Mouse (Mus musculus) cerebellum, postnatal 4 days (tissue): ENCODE measurements around the gene Zfp961.
"Not testable (repeated sequence)": the region's sequence is repeated elsewhere in the genome, so short reads cannot be mapped to it uniquely, and the experiment has no call there.

Experiments
- DNase-seq, 2 experiments: peaks; one replicate each; pipeline ENCODE4 v3.0.0; 2022; ENCODE audit warnings: low spot score in 2 of 2, mixed read lengths in 1 of 2

The Zfp961 gene

DNA sequence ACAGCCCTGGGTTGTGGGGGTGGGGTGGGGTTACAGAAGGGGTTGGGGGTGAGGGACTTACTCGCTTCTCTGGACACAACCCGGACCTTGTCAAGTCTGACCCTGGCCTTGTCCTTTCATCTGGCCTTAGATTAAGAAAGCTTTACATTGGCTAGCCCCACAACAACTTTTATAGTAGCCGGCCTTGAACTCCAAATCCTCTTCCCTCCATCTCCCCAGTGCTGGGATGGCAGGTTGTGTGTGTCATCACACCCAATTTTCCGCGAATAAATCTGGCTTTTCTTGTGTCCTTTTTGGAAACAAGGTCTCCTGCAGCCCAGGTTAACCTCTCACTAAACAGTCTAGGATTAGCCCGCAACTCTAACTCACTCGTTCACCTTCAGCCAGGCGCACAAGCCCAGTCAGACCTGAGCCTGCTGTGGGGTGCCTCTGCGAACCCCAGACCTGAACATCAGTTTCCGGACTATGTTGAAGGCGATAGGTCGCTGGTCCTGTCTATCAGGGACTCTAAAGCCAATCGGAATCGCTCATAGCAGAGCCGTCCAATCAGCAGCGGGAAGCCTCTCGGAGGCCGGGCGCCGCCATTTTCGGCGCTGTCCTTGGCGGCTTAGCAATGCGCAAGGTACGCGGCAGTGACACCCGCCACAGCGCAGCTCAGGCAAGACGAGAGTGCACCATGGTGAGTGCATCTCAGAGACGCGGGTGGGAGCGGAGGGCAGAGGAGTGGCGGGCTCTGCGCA, at the start of gene Zfp961:
Gene Zfp961 (plus strand): TSS at position 557 of the 740 bp plus-strand sequence.
- peak; percentile 99 for DNase-seq

DNA sequence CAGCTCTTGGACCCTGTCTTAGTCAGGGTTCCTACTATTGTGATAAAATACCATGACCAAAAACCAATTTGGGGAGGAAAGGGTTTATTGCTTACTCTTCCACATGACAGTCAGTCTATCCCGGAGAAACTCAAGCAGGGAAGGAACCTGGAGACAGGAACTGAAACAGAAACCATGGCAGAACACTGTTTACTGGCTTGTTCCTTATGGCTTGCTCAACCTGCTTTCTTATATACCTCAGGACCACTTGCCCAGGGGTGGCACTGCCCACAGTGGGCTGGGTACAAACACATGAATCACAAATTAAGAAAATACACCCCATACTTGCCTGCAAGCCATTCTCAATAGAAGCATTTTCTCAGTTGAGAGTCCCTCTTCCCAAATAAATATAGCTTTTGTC, 47.8 kb upstream of the Zfp961 start:
- not testable (repeated sequence) for DNase-seq

DNA sequence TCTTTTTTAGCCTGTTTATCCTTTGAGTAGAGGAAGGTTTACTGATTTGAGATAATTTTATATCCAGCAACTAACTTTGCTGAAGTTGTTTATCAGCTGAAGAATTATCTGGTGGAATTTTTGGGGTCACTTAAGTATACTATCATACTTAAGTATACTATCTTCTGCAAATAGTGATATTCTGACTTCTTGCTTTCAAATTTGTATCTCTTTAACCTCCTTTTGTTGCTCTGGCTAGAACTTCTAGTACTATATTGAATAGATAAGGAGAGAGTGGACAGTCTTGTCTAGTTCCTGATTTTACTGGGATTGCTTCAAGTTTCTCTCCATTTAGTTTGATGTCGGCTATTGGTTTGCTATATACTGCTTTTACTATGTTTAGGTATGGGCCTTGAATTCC, 44.0 kb upstream of the Zfp961 start:
- DNase-seq = no peak

DNA sequence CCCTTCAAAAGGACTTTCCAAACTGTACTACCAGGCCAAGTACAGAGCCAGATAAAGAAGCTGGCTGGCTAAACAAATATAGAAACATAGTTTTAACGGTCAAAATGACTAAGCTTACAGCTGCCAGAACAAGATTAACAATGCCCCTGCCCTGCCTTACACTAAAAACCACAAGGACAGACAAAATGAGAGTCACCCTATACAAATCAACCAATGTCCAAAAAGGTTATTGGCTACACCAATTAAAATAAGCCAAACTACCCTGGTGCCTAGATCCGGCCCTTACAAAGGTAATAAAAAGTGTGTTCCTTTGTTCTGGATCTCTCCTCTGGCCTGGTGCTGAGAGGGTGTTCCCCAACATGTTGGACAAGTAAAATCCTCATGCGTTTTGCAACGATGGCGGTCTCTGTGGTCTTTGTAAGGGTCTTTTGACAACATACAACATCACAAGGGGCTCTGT, 43.0 kb upstream of the Zfp961 start:
- DNase-seq = no peak

DNA sequence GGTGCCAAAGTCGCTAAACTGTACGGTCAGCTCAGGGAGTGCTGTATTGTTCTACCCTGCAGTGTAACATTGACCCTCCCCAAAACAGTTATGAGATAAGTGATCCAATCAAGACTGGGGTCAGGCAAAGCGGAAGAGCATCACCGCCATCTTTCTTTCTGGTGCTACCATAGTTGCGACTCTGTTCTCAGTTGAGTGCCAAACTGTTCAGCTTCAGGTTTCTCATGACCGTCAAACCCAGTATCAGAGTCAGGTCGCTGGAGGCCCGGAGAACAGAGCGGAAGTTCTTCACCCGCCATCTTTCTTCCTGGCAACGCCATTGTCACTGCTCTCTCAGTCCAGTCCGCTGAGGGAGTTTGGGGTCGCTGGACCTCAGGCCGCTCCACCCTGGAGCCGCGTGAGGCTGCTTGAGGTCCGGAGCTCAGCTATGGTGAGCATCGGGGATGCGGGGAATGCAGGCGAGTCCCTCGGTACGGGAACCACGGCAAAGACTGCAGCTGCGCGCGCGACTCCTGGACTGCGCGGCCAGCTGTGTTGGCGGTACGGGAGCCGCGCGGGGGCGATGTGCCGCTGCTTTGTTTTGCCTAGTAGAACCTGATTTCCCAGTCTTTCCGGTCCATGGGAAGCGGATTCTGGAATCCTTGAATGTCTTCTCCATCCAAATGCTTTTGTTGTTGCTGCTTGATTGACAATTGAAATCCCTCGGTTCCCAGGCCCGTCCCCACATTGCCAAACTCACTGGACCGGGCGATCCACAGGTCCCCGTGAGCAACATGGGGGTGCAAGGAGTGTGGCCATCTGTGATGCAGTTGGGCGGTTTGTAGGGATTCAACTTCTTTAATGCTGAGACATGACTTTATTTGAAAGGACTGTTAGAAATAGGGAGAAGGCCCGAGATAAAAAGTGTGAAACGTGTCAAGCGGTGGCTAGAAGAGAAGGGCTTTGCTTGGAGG, 42.3 kb upstream of the Zfp961 start, which contains the start of the genes Zfp882 and Zfp617:
Gene Zfp882 (plus strand): TSS at position 300 of the 953 bp plus-strand sequence.
Gene Zfp617 (plus strand): TSS at position 327 of the 953 bp plus-strand sequence.
- DNase-seq = peak; percentile 69 to 85

DNA sequence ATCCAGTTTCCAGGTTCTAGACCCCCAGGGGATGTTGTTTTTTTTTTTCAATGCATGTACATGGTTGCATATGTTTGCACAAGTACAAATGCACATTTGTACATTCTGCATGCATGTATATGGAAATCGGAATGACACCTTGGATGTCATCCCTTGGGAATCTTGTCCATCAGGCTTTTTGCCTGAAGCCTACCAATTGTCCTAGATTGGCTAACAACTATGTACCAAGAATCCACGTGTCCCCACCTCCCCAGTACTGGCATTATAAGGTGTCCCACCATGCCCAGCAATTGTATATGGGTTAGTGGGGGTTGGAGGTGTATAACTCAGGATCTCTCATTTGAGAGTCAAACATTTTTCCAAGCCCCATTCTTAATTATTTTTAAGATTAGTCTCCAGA, 38.6 kb upstream of the Zfp961 start:
- no peak for DNase-seq

DNA sequence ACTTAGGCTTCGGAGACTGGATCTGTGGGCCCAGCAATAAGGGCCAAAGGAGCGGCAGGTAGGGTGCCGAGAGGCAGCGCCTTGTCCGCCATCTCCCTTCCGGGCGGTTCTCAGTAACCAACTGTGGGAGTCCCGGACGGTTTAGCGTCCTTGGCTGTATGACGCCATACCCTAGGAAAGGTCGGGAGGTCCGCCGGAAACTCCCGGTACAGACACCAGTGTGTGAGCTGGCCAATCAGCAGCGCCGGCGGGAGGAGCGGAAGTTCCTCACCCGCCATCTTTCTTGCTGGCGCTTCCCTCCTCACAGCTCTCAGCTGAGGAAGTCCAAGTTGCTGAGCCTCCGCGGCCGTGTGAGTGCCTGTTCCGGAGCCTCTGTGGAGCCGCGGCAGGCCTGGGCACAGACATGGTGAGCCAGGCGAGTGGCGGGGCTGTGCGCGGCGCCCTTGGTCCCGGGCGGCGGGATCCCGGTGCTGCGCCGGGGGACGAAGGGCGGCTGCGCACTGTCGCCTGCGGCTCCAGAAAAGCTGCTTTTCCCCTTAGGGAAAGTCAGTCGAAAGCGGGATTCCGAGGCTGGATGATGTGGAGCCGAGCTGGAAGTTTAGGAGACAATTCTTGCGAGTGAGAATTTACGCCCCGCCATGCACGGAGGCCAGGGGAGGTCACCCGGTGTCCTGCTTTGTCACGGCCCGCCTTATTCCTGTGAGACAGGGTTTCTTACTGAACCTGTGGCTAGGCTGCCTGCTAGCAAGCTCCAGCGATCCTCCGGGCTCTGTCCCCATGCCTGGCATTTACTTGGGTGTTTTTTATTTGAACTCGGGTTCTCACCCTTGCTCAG, 28.1 kb upstream of the Zfp961 start:
- peak; percentile 78 to 90 for DNase-seq

DNA sequence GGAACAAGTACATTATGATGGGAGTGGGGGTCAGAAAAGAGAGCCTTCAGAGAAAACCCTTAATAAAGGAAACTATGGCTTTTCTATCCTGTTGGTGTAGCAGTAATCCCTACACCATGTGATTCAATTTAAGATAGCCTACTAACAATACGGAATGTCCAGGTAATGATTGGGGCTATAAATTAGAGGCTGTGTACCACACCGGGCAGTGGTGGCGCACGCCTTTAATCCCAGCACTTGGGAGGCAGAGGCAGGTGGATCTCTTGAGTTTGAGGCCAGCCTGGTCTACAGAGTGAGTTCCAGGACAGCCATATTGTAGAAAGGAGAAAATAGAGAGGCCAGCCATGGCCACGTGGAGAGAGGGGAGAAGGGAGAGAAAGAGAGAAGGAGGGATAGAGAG, 25.0 kb upstream of the Zfp961 start:
- no peak for DNase-seq

DNA sequence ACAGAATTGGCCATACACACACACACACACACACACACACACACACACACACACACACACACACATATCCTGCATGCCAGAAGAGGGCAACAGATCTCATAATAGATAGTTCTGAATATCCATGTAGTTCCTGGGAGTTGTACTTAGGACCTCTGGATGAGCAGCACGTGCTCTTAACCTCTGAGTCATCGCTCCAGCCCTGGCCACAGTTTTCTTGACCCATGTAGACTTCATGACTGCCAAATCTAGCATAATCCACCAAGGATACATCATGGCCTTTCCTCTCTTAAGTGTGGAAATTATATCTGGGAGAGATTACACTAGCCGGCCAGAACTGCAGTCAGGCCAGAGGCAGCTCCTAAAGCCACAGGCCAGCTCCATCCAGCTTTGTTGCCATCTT, 24.3 kb upstream of the Zfp961 start:
- DNase-seq = no peak

DNA sequence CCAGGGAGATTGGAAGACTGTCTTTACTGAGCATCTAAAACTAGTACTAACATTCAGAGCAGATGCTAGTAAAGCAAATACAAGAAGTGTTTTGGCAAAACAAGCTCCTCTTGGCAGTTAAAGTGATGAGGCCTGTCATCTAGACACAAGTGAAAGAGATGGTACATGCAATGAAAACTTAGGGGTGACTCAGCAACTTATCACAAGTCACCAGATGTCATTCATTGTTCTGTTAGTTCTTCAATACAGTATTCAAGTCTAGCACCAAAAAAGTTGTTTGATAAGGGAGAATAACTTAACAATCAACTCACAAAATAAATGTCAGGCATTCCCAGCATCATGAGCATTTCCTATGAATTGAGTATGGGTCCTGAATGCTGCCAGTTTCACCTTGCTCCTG, 23.1 kb upstream of the Zfp961 start:
- DNase-seq = no peak

DNA sequence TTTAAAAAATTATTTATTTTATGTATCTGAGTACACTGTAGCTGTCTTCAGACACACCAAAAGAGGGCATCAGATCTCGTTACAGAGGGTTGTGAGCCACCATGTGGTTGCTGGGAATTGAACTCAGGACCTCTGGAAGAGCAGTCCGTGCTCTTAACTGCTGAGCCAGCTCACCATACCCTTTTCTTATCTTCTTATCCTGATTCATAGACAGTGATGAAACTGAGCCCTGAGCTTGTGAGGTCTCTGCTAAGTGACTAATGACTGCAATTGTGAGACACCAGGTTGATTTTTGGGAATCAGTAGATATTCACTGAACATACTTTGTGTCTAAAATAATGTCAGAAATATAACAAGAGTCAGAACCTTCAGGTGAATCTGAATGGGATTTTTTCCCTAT, 12.8 kb upstream of the Zfp961 start:
- not testable (repeated sequence) for DNase-seq

DNA sequence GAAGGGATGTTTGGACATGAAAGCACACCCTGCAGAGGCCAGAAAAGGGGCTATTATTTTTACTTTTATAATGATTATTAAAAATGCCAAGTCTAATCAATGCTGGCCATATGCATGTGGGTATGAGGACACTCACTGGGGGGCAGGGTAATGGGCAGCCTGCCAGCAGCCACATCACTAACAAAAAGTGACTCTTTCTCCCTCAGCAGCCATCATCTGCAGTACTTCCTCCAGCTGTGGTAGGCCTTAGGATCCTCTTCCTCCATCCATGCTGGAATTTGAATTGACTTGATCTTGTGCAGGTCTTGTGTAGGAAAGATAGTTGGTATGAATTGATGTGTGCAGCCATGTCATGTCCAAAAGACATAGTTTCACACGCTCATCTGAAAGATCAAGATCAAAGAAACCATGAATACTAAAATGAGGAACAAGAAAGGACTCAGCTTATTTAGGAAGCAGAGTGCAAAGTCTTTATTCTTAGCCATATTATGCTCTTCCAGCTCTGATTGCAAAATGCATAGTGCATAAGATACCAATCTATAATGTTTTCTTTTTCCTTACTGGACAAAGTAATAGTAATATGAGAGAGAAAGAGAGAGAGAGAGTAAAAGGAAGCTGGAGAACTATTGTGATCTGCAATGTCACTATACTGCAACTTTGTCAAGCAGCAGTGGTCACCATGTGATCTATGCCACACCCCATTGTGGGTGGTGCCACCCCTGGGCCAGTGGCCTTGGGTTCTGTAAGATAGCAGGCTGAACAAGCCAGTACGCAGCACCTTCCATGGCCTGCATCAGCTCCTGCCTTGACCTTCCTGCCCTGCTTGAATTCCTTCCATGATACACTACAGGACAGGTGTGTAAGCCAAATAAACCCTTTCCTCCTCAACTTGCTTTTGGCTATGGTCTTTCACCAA, 10.3 kb upstream of the Zfp961 start:
- no peak for DNase-seq

DNA sequence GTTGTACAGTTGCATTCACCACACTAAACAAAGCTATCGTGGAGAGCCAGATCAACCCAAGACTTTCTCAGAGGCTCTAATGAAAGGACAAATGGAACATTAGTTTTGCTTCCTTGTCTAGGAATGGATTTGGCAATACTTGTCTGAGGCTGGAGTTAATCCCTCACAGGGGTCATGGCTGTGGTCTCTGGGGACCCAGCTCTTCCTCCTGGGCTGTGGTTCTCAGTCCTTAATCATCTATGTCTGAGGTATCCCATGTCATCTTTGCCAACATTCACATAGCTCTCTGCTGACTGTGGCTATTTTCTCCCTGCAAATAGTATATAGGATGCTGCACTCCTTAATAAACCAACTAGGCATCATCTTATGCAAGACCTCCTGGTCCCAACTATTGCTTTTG, 9.1 kb upstream of the Zfp961 start:
- no peak for DNase-seq

DNA sequence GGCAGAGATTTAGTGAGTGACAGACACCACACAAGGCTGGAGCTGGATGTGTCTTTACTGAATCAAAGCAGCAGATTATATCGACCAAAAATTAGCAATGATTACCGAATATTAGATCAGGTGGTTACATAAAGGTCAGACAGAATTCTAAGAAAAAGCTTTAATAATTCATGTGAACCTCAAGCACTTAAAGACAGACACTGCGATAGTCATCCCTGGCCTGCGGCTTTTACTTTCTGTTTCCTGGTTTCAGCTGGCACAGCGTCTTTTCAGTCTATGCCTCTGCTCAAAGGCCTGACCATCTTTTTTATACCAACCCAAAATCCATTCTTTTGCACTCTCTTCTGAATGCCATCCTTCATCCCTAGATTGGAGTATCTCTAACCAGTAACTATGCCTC, 2.2 kb upstream of the Zfp961 start:
- DNase-seq = no peak

DNA sequence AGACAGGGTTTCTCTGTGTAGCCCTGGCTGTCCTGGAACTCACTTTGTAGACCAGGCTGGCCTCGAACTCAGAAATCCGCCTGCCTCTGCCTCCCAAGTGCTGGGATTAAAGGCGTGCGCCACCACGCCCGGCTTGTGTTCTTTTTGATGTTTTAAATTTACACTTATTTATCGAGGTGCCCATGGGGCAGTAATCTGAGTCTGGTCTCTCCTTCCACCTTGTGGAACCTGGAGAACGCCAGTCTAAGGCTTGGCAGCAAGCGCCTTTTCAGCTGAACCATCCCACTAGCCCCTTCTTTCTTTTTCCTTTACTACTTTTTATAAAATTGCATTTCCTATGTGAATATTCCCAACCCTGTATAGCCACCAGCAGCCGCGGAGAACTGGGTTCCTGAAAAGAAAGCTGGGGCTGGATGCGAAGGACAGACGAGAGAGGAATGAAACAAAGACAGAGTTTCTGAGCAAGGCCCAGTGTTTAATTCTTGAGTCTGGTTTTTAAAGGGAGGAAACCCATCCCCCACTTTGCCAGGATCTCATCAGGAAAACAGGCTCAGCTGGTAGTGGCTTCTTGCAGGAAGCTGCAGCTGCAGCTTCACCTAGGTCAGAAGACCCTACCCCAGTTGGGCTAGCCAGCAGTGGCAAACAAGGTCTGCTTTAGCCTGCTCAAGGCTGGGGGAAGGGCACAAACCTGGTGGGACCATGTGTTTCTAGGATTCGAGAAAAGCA, 761 bp downstream of the Zfp961 start:
- DNase-seq = no peak

DNA sequence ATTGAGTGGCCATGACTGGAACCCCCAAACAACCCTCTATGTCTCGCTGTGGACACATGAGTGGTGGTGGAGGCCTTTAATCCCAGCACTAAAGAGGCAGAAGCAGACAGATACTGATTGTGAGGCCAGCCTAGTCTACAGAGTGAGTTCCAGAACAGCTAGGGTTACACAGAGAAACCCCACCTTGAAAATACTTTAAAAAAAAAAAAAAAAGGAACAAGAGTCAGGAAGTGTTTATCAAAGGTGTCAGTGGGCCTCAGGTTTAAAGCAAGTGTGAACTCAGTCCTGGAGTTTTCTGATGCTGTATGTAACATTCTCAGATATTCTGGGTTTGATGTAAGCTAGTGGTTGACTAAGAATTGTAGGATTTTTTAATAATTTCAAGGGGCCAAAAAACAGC, 1.7 kb downstream of the Zfp961 start:
- DNase-seq = no peak

DNA sequence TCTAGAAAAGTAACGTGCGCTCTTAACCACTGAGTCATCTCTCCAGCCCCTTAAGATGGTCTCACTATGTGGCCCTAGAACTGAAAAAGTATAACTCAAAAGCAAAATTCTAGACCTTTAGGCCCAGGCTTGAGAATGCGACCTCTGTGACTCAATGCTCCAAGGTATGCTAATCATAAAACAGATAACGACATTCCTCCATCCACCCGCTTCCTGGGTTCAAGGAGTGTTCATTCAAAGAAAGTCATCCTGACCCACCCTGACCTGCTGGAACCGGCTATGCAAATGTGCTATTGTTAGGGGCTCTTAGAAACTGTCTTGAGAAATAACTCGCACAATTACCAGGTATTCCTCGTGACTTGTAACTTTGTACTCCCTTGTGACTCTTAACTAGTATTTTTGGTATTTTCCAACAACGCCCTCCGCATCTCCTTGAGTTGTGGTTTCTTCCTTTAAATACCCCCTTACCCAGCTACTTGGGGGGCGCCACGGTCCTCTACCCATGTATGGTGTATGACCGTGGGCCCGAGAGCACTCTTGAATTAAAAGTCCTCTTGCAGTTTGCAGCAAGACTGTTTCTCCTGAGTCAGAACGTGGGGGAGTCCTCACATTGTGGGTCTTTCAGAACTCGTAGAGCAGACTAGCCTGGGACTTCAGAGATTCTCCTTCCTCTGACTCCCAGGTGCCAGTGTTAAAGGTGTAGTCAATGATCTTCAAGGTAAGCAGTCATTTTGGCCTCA, 2.3 kb downstream of the Zfp961 start:
- DNase-seq = not testable (repeated sequence)

DNA sequence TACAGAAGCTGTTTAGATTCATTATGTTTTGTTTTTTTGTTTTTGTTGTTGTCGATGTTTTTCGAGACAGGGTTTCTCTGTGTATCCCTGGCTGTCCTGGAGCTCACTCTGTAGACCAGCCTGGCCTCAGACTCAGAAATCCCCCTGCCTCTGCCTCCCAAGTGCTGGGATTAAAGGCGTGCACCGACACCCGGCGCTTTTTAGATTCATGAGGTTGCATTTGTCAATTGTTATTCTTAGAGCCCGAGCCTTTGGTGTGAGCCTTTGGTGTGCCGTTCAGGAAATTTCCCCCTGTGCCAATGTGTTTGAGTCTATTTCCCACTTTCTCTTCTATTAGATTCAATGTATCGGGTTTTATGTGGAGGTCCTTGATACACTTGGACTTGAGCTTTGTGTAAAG, 3.8 kb downstream of the Zfp961 start:
- DNase-seq = no peak

DNA sequence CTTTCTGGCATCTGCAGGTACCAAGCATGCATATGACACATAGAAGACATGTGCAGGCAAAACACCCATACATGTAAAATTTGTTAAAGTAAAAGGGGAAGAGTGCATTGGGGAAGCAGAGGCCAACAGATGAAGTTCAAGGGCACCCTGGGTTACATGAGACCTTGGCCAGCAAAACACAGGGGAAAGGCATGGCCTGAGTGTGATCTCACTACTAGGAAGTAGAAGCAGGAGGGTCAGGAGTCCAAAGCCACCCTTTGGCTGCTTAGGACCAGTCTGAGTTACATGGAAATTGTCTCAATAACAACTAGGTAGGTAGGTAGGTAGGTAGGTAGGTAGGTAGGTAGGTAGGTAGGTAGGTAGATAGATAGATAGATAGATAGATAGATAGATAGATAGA, 9.6 kb downstream of the Zfp961 start:
- no peak for DNase-seq
